Mouse (Mus musculus) small intestine, adult 2 months (tissue): ENCODE results near the gene Ints1. TPM values are rescaled to one million over a fixed set of nuclear protein-coding genes. Genes with fewer than 3 reads are reported as not detected.

Experiments
- H3K27ac ChIP-seq: fragments of 200-500 bp; 2 replicates; pipeline ENCODE4 v1.5.1; 2012; ENCODE audit warnings: low read depth, low read length, control low read depth, inconsistent platforms; ENCODE audit not compliant: insufficient read depth
- H3K27me3 ChIP-seq: fragments of 200-500 bp; 2 replicates; pipeline ENCODE4 v1.6.1; 2012; ENCODE audit warnings: mild to moderate bottlenecking, moderate library complexity, low read length, inconsistent platforms; ENCODE audit not compliant: control insufficient read depth, insufficient read depth
- H3K36me3 ChIP-seq: fragments of 200-500 bp; 2 replicates; pipeline ENCODE4 v1.6.1; 2012; ENCODE audit warnings: mild to moderate bottlenecking, low read length, control low read depth, inconsistent platforms; ENCODE audit not compliant: control insufficient read depth, insufficient read depth
- H3K4me1 ChIP-seq: fragments of 200-500 bp; 2 replicates; pipeline ENCODE4 v1.6.1; 2012; ENCODE audit warnings: low read length, inconsistent platforms, mixed read lengths; ENCODE audit not compliant: control insufficient read depth, insufficient read depth, insufficient read length
- H3K4me3 ChIP-seq: fragments of 200-500 bp; 2 replicates; pipeline ENCODE4 v1.5.1; 2012; ENCODE audit warnings: low read depth, mild to moderate bottlenecking, control low read depth, inconsistent platforms, low read length, moderate library complexity
- CTCF ChIP-seq: fragments of 200-500 bp; IDR thresholded peaks from 2 replicates; pipeline ENCODE4 v1.5.1; 2012; ENCODE audit warnings: low read depth, mild to moderate bottlenecking, control low read depth, inconsistent platforms, low read length, moderate library complexity, mixed read lengths; ENCODE audit not compliant: insufficient replicate concordance, insufficient read length; ENCODE audit errors: extremely low read depth
- POLR2A ChIP-seq: fragments of 200-500 bp; IDR thresholded peaks from 2 replicates; pipeline ENCODE4 v1.6.1; 2012; ENCODE audit warnings: low read depth, mild to moderate bottlenecking, control low read depth, inconsistent platforms, low read length, moderate library complexity
- WGBS: fragments of 180-500 bp; shearing (Covaris S2); methylation state at CpG from one replicate; pipeline ENCODE4 v1.1.7; 2018; 5-methylcytosine and 5-hydroxymethylcytosine counted together
- polyA plus RNA-seq: library from polyadenylated mRNA; depleted of rRNA; stranded (reverse); fragments of >200 nt; gene quantifications from 2 replicates; pipeline ENCODE4 v1.2.3, GENCODE M21; 2012

The Ints1 gene
- polyA plus RNA-seq, 1 experiment: 86.6 TPM

DNA sequence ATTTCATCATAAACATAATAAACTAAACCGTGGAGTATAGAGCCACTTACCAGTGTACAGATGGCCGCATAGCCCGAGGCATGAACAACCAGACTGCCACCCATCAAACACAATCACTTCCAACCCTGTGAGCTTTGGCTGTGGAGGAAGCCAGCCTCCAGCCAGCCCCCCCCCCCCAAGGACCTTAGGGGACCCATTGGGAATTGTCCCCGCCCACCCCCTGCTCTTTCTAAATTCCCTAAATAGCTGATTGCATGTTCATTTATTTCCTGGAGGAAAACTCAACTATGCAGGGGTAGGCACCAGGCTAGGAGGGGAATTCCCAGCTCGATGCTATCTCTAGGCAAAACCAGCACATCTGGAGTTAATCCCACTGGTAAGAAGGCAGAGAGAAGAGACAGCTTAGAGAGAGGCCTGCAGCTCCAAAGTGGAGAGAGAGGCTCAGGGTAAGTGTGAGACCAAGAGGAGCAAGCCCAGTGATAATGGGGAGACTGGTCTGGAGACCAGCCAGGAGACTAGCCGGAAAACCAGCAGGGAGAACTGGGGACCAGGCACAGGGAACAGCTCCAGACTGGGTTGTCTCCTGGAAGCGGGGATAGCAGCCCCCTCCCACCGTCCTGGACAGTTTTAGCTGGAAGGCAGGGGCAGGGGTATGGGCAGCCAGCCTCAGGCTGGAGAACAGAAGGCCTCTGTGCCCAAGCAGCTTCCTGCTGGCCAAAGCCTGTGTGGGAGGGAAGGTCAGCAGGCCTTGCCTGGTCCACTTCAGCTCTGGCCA lies 44.6 kb downstream of the Ints1 start:
- TF ChIP-seq POLR2A: no peak
- TF ChIP-seq CTCF: no peak
- H3K27ac ChIP-seq: peak overlapping the region; percentile 29; the same call in 1 of the 2 replicates
- WGBS: 40% methylated on average over 8 of the region's 8 CpGs
- H3K27me3 ChIP-seq: no peaks in the 10 kb centered on the region
- H3K4me1 ChIP-seq: peaks cover 50% of the 10 kb centered on the region
- H3K4me3 ChIP-seq: no peak overlapping the region
- H3K36me3 ChIP-seq: no peaks in the 10 kb centered on the region

- no peaks in the 10 kb centered on the region for H3K27me3 ChIP-seq
- no peak overlapping the region for H3K4me3 ChIP-seq
- WGBS: 81% methylated on average over 11 of the region's 11 CpGs
- no peaks in the 10 kb centered on the region for H3K36me3 ChIP-seq
- TF ChIP-seq CTCF (no peak), POLR2A (no peak)
- H3K4me1 ChIP-seq: peaks cover 30% of the 10 kb centered on the region
- no peak overlapping the region for H3K27ac ChIP-seq
These were observed 48.2 kb downstream of the Ints1 start for GRCm38 (mm10) chr5:139727261-139727660.

DNA sequence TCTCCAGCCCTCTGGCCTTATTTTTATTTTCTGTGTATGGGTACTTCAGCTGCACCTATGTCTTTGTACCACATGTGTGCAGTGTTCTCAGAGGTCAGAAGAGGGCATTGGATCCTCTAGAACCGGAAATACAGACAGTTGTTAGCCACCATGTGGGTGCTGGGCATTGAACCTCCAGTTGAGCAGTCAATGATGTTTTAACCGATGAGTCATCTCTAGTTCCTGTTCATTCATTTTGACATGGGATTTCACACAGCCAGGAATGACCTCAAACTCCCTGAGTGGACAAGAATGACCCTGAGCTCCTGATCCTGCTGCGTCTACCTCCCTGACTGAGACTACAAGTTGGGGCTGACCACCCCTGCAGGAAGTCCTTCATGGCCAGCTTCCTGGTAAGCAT lies 49.3 kb downstream of the Ints1 start:
- Histone ChIP-seq H3K27ac (no peak overlapping the region), H3K4me1 (peaks cover 24% of the 10 kb centered on the region), H3K4me3 (no peak overlapping the region), H3K27me3 (no peaks in the 10 kb centered on the region), H3K36me3 (0 out of 2 replicates have a peak, but pooled peaks cover 1% of the 10 kb centered on the region)
- 65% methylated on average over 3 of the region's 3 CpGs for WGBS
- no peak for TF ChIP-seq CTCF
- no peak for TF ChIP-seq POLR2A

DNA sequence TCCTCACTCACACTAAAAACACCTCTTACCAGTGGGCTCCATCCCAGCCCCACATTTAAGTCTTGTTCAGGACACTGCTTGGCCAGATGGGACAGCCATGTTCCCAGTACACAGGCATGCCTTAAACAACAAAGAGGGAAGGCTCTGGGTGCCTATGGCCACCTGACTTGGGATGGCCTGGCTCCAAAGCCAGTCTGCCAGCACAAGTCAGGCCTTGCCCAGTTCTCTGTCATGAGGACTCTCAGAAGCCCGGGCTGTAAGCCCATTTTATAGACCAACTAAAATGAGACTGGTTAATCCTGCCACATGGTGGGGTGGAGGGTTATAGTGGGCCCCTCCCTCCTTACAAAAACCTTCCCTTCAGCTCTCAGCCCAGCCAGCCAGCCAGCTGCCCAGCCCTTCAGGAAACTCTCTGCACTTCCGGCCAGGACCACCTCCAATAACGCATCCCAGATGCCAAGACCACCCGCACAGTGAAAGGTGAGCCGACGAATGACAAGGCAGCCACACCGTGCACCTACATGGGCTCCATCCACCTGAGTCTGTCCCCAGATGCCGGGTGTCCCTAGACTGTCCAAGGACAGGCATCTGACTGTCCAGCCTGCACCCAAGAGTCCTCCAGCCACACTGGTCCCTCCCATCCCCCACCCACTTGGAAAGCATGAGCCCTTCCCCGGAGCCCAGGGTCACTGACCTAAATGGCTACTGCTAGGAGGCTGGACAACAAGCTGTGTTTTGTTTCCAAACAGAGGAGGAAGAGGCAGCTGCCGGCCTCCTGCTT lies 50.9 kb downstream of the Ints1 start:
- H3K27ac ChIP-seq: 0 out of 2 replicates have a peak overlapping the region, but pooled peaks have one; percentile 41
- H3K4me3 ChIP-seq: no peak overlapping the region
- no peak for TF ChIP-seq POLR2A
- 71% methylated on average over 10 of the region's 10 CpGs for WGBS
- H3K27me3 ChIP-seq: no peaks in the 10 kb centered on the region
- H3K36me3 ChIP-seq: peaks cover 3% of the 10 kb centered on the region; the same call in 1 of the 2 replicates
- peaks cover 20% of the 10 kb centered on the region for H3K4me1 ChIP-seq

GRCm38 (mm10) chr5:139723113-139723512 lies 52.4 kb downstream of the Ints1 start:
- Histone ChIP-seq H3K4me3 (no peak overlapping the region), H3K4me1 (peaks cover 19% of the 10 kb centered on the region), H3K27me3 (no peaks in the 10 kb centered on the region), H3K36me3 (peaks cover 8% of the 10 kb centered on the region; the same call in 1 of the 2 replicates), H3K27ac (no peak overlapping the region)
- TF ChIP-seq CTCF: no peak
- TF ChIP-seq POLR2A: no peak
- WGBS: 79% methylated on average over 9 of the region's 9 CpGs

DNA sequence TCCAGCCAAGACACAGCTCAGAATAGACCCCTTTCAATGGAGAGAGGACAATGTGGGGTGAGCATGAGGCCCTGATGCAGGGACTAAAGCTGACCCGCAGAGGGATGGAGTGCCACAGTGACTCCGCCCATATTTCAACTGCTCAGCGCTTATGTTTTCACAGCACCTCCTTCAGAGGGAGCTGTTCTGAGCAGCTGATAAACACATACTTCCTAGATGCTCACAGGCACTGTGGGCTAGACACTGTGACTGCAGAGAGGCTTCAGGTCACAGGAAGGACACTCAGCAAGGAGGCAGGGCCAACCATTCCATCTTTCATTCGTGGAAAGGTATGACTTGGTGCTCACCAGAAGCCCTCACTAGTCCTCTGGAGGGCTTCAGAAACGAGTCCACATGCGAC lies 52.8 kb downstream of the Ints1 start:
- H3K36me3 ChIP-seq: peaks cover 10% of the 10 kb centered on the region; the same call in 1 of the 2 replicates
- no peak overlapping the region for H3K27ac ChIP-seq
- peaks cover 19% of the 10 kb centered on the region for H3K4me1 ChIP-seq
- H3K4me3 ChIP-seq: no peak overlapping the region
- H3K27me3 ChIP-seq: no peaks in the 10 kb centered on the region
- 63% methylated on average over 6 of the region's 6 CpGs for WGBS
- TF ChIP-seq CTCF (no peak), POLR2A (no peak)

GRCm38 (mm10) chr5:139718949-139719348 lies 56.5 kb downstream of the Ints1 start:
- H3K36me3 ChIP-seq: peaks cover 23% of the 10 kb centered on the region; the same call in 1 of the 2 replicates
- 77% methylated on average over 7 of the region's 7 CpGs for WGBS
- H3K27ac ChIP-seq: no peak overlapping the region

More at GRCm38 (mm10) chr5:139718949-139719348, 56.5 kb downstream of the Ints1 start:
- no peaks in the 10 kb centered on the region for H3K27me3 ChIP-seq
- TF ChIP-seq CTCF: no peak
- no peak for TF ChIP-seq POLR2A
- H3K4me1 ChIP-seq: peaks cover 12% of the 10 kb centered on the region
- no peak overlapping the region for H3K4me3 ChIP-seq
